Mouse (Mus musculus) layer of hippocampus, adult 11-12 months (tissue): ENCODE data around the gene Ehd1.

Experiments
- DNase-seq: peaks from one replicate; pipeline ENCODE4 v3.0.0; 2022; ENCODE audit warnings: low spot score

Ehd1 gene

DNA sequence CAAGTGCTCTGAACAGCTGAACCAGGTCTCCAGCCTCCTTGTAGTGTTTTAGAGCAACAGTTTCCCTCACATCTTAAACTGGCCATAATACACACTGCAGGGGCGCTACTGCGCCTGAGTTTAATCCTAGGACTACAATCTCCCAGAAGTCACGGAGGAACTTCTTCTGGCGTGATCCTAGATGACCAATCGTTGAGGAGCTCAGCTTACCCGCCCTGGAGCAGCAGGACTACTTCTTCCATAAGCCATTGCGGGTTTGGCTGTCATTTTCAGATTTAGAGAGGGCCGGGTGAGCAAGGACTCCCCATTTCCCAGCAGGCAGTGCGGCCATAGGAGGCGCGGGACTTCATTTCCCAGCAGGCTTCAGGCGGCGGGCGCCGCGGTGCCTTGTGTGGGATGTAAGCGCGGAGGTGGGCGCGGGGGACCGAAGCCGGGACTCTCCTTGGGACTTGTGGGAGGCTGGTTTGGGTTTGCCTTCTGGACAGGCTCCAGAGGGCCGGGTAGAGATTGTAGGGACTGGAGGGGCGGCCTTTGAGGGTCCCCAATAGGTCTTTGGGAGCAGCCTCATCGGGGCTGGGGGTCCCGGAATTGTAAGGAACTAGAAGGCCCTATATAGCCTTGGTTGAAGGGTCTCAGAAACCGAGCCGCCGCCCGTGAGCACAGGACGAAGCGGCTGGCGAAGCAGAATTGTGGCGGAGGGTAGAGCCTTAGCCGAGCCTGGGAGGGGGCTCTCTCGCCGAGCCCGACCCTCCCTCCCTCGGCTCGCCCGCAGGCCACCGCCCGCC is 58.3 kb downstream of the Ehd1 start, which contains the start of gene Men1:
Gene Men1, plus strand, starts transcription at position 307 of the 785 bp plus-strand sequence.
- peak; percentile 96 for DNase-seq

DNA sequence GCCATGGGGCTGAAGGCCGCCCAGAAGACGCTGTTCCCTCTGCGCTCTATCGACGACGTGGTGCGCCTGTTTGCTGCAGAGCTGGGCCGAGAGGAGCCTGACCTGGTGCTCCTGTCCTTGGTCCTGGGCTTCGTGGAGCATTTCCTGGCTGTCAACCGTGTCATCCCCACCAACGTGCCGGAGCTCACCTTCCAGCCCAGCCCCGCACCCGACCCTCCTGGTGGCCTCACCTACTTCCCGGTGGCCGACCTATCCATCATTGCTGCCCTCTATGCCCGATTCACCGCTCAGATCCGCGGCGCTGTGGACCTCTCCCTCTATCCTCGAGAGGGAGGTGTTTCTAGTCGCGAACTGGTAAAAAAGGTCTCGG is 58.9 kb downstream of the Ehd1 start:
- no peak for DNase-seq

GRCm38 (mm10) chr19:6336920-6337319 is 60.4 kb downstream of the Ehd1 start:
- no peak for DNase-seq

GRCm38 (mm10) chr19:6338171-6338570 is 61.6 kb downstream of the Ehd1 start:
- DNase-seq, result no peak

DNA sequence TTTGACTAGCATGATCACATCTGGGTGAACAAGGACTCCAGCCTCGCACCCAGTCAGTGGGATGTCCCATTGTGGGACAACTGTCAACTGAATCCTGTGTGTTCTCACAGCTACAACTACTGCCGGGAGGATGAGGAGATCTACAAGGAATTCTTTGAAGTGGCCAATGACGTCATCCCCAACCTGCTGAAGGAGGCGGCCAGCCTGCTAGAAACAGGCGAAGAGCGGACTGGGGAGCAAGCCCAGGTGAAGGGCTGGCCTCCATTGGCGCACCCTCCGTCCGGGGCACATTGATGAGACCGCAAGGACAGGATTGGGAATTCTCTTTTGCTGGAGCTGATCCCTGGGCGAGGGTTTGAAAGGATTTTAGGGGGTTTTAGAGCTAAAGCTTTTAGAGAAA is 62.2 kb downstream of the Ehd1 start:
- no peak for DNase-seq

GRCm38 (mm10) chr19:6339191-6339590 is 62.7 kb downstream of the Ehd1 start:
- DNase-seq, result no peak

DNA sequence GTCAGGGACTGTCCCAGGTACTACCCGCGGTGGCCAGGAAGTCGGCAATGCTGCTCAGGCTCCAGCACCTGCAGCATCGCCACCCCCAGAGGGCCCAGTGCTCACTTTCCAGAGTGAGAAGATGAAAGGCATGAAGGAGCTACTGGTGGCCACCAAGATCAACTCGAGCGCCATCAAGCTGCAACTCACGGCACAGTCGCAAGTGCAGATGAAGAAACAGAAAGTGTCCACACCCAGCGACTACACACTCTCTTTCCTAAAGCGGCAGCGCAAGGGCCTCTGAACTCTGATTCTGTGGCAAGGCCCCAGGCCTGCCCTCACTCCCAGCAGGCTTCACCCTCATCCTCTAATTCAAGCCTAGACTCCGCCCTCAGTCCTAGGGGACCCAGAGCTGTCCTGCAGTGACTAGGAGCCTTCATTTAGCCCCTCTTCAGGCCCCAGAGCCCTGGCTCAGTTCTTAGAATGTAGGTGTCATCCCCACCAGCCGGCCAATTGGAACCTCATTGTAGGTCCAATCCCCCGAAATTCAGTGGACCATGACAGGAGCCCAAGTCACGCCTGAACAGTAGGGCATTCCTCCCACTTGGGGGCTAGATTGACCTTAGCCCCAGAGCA is 63.5 kb downstream of the Ehd1 start:
- DNase-seq, result no peak

- peak; percentile 71 for DNase-seq
Observed at GRCm38 (mm10) chr19:6340524-6341452, 64.3 kb downstream of the Ehd1 start, which contains the start of gene Map4k2. Gene Map4k2, plus strand, starts transcription at chr19:6341135.

DNA sequence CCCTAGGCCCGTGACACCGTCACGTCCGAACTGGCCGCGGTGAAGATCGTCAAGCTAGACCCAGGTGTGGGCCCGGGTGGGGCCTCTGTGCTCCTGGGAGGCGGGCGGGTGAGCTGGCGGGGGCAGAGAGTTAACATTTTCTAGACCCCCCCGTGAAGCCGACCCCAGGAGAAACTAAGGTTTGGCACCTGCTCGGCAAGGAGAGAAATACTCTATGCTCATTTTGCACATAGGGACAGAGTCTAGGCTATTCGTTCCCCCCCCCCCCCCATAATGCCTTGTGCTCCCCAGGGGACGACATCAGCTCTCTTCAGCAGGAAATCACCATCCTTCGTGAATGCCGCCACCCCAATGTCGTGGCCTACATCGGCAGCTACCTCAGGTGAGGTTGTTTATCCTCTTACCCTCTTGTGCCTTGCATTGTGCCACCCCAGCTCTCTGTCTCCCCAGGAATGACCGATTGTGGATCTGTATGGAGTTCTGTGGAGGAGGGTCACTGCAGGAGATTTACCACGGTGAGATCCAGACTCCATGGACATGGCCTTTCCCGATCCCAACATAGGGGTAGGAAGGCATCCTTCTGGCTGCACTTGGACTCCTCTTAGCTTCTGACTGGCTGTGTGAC is 65.0 kb downstream of the Ehd1 start:
- no peak for DNase-seq

DNA sequence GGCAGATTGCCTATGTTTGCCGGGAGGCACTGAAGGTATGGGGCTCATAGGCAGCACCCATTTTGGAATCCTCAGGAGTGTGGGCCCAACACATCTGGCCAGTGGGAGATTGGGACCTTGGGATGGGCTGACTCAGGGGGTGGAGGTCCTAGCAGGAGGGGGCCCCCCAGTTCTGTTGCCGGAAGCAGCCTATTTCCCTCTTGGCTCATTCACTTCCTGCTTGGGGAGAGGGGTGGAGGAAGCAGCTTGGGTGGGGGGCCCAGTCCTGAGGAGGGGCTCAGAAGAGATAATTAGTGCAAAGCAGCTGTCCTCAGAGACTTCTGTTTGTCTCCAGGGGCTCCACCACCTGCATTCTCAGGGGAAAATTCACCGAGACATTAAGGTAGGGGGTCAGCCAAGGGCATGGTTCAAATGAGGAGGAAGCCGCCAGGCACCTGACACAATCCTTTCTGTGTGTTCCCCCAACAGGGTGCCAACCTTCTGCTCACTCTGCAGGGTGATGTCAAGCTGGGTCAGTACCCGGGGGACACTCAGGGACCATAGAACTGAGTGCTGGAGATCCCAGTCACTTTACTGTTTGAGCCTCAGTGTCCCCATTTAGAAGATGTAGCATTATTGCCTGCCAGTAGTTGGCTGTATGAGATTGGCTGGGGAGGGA is 65.9 kb downstream of the Ehd1 start:
- no peak for DNase-seq

DNA sequence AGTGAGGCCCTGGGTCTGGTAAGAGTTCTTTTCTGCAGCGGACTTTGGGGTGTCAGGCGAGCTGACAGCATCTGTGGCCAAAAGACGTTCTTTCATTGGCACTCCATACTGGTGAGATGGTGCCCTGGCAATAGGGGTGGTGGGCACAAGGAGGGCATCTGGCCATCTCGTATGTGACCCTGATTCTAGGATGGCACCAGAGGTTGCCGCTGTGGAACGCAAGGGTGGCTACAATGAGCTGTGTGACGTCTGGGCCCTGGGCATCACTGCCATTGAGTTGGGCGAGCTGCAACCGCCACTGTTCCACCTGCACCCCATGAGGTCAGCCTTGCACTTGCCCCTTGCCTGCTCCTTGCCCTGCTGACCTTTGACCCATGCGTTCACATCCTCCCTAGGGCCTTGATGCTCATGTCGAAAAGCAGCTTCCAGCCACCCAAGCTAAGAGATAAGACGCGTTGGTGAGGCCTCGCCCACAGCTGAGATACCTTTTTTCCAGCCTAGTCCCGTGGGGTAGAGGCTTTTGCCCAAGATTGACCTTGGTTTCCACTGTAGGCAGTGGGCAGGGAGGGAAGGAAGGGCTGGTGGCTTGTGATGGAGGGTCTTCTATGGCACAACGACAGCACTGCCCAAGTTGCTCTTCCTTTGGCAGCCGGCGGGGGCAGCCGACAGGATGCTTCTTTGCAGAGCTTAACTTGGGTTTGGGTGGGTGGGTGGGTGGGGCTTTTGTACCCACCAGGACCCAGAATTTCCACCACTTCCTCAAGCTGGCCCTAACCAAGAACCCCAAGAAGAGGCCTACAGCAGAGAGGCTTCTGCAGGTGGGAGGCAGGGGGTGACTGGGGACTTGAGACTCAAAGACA is 66.8 kb downstream of the Ehd1 start:
- DNase-seq, result no peak

DNA sequence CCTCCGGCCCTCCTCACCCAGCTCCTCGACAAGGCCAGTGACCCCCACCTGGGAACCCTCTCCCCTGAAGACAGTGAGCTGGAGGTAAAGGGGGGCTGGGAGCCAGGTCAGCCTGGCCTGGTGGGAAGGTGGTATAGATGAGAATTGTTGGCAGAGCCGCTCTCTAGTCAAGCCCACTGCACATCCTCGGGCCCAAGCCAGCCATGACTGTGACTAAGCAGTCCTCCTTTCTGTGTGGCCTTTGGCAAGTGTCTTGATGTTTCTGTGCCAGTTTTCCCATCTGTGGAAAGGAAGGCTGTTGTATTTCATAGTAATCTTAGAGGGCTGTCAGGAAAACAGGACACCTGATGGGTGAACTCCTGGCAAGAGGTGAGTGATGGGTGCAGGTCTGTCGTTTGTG is 67.5 kb downstream of the Ehd1 start:
- no peak for DNase-seq

DNA sequence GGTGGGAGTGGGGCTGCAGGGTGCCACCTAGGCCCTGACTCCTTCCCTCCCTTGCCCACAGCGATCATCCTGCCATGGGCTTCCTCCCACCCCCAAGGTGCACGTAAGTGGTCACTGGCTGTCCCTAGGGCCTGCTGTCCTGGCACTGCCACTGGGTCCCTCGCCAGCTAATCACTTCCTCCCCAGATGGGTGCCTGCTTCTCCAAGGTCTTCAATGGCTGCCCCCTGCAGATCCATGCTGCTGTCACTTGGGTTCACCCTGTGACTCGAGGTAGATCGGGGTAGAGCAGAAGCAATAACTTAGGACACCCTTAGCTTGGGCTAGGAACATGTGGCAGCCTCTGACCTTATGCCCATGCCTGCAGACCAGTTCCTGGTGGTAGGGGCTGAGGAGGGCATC is 69.5 kb downstream of the Ehd1 start:
- no peak for DNase-seq

DNA sequence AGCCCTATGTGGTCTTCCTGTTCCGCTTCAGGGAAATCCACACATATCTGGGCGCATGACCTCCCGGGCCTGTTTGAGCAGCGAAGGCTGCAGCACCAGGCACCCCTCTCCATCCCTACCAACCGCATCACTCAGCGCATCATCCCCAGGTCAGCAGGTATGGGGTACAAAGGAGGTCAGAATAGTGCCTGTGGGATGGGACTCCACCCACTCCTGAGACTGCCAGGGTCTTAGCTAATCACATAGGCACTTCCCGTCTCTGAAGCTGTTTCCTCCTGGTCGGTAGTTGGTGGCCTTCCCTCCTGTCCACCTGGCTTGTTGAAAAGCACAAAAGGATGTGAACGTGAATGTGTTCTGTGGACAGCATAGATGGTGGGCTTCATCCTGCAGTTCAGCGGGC is 70.1 kb downstream of the Ehd1 start:
- DNase-seq, result no peak

- no peak for DNase-seq
Observed at GRCm38 (mm10) chr19:6347615-6348014, 71.1 kb downstream of the Ehd1 start.

DNA sequence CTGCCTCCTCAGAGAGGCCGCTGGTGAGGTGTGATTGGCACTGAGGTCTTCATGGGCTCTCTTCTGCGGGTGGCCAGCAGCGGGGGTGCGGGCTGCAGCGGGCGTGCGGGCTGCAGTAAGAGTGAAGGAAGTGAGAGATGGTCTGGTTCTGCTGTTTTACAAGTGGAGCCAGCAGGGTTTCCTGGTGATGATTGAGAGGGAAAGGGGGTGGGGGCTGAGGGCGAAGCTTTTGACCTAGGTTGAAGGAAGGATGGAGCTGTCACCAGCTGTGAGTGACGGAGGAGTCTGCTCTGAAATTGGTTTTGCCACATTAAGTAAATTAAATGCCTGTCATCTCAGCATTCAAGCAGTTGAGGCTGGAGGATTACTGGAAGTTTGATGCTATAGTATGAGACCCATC is 72.2 kb downstream of the Ehd1 start:
- DNase-seq, result no peak

- DNase-seq, result no peak
Observed at GRCm38 (mm10) chr19:6349215-6349983, 72.9 kb downstream of the Ehd1 start.
